Mouse (Mus musculus): ENCODE data around the gene Serpina3m. TPM values are rescaled to one million over a fixed set of nuclear protein-coding genes. Genes with fewer than 3 reads are reported as not detected.
"Not testable (repeated sequence)": the region's sequence is repeated elsewhere in the genome, so short reads cannot be mapped to it uniquely, and the experiment has no call there.

Serpina3m gene
- polyA plus RNA-seq, 1 experiment from 2014 or later, result not detected

DNA sequence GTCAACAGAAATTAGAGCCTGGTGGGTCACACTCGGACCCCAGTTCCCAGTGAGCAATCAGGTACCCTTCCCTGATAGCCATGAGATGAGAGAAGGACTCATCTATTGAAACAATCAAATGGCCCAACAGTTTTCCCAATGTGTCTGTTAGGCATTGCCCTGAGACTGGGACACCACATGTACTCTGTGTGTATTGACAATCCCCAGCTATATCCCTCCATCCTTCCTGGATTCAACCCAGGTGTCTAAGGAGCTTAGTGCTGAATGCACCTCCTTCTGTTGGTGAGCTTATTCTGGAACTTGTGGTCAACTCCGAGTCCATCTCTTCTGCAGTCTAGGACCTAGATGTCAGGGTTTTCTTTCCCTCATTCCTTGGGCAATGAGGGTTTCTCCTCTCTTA, 8.8 kb downstream of the Serpina3m start:
- H3K4me2 ChIP-seq (replicated peaks), result no peak overlapping the region
- H3K9ac ChIP-seq, result no peak overlapping the region
- WGBS, result 83% methylated on average over 2 of the region's 2 CpGs
- H3K36me3 ChIP-seq, result no peaks in the 10 kb centered on the region
- no peak overlapping the region for H3K4me3 ChIP-seq
- no peaks in the 10 kb centered on the region for H3K9me3 ChIP-seq
- H3K27me3 ChIP-seq (replicated peaks), result no peaks in the 10 kb centered on the region
- H3K27ac ChIP-seq, result no peak overlapping the region
- ATAC-seq (ENCODE audit: low FRiP score, low read depth), result no peak
- H3K4me1 ChIP-seq, result no peaks in the 10 kb centered on the region

DNA sequence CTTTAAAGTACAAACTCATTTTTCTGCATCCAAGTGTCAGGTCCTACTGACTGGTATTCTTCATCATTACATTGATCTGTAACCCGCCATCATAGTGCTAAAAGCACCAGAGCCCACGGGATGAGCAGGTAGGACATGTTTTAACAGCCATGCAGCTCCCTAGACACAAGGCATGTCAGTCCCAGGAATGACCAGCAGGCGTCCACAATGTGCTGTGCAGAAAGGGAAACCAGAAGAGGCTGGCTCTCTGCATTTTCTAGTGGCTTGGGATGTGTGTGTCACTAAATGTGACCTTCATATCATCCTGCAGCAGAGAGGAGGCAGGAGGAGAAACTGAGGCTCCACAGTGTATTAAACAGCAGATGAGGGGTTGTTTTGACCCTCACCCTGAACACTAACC, 13.5 kb downstream of the Serpina3m start:
- WGBS, result 45% methylated on average over 3 of the region's 3 CpGs
- not testable (repeated sequence) for ATAC-seq (ENCODE audit: low FRiP score, low read depth); H3K4me3 ChIP-seq; H3K36me3 ChIP-seq; H3K4me2 ChIP-seq (replicated peaks); H3K9me3 ChIP-seq; H3K27me3 ChIP-seq (replicated peaks); H3K4me1 ChIP-seq; H3K27ac ChIP-seq; H3K9ac ChIP-seq

DNA sequence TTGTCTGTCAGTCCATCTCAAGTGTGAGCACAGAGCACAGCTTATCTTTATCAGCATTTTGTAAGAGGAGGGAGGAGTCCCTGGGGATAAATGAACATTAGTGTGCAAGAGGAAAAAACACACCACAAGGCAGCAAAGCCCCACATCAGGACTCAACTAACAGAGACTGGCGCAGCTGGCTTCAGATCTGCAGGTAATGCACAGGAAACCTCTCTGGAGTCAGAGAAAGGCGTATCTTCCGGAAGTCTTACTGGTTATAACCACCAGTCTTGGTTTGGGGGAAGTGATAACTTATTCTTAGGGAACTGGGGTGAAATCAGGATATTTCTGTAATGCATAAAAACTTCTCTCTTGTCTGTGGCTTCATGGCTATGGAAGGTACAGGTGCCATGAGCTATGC, 17.7 kb downstream of the Serpina3m start:
- H3K27me3 ChIP-seq (replicated peaks), result no peaks in the 10 kb centered on the region
- H3K27ac ChIP-seq, result no peak overlapping the region
- H3K4me3 ChIP-seq, result no peak overlapping the region
- 84% methylated on average over 3 of the region's 3 CpGs for WGBS
- H3K4me1 ChIP-seq, result no peaks in the 10 kb centered on the region
- H3K9me3 ChIP-seq, result no peaks in the 10 kb centered on the region
- no peak overlapping the region for H3K9ac ChIP-seq
- H3K36me3 ChIP-seq, result no peaks in the 10 kb centered on the region
- no peak overlapping the region for H3K4me2 ChIP-seq (replicated peaks)
- no peak for ATAC-seq (ENCODE audit: low FRiP score, low read depth)

DNA sequence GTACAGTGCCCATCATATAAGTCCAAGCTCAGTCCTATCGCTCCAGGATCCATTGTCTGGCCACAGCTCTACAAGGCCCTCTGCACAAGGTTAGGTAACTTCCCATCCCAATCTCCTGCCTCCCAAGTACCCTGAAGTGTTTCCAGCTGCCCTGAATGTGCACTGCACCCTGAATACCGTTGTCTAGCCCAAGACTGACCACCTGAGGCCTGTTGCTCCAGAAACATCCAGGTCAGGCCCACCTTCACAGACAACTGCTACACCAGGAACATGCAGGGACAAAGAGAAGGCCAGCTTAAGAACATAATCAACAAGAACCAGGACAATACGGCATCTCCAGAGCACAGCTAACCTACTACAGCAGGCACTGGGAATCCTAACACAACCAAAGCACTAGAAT, 31.7 kb downstream of the Serpina3m start:
- no peaks in the 10 kb centered on the region for H3K36me3 ChIP-seq
- H3K4me1 ChIP-seq, result no peaks in the 10 kb centered on the region
- H3K27ac ChIP-seq, result no peak overlapping the region
- H3K9me3 ChIP-seq, result no peaks in the 10 kb centered on the region
- no peak overlapping the region for H3K9ac ChIP-seq
- no peak for ATAC-seq (ENCODE audit: low FRiP score, low read depth)
- no peaks in the 10 kb centered on the region for H3K27me3 ChIP-seq (replicated peaks)
- H3K4me2 ChIP-seq (replicated peaks), result no peak overlapping the region
- WGBS, result 89% methylated on average over 3 of the region's 3 CpGs
- H3K4me3 ChIP-seq, result no peak overlapping the region

DNA sequence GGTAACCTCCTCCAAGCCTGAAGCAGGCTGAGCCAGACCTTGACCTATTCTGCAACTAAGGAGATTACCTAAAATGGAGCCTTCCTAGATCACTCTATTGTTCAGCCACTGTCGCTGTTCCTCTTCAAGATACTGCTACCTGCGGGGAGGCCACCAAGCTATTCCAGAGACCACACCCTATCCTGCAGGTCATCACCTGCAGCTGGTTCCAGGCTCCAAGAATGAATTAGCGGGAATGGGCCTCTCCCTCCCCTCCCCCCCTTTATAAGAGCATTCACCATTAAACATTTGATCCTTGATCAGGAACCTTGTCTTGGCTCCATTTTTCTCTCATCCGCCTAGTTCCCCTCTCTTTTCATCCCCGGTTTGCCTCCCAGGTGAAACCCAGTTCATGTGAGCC, 38.9 kb downstream of the Serpina3m start:
- not testable (repeated sequence) for H3K9me3 ChIP-seq; H3K36me3 ChIP-seq; H3K4me3 ChIP-seq; H3K27me3 ChIP-seq (replicated peaks); H3K4me2 ChIP-seq (replicated peaks); H3K27ac ChIP-seq; H3K4me1 ChIP-seq; ATAC-seq (ENCODE audit: low FRiP score, low read depth); H3K9ac ChIP-seq
- 78% methylated on average over 5 of the region's 5 CpGs for WGBS

DNA sequence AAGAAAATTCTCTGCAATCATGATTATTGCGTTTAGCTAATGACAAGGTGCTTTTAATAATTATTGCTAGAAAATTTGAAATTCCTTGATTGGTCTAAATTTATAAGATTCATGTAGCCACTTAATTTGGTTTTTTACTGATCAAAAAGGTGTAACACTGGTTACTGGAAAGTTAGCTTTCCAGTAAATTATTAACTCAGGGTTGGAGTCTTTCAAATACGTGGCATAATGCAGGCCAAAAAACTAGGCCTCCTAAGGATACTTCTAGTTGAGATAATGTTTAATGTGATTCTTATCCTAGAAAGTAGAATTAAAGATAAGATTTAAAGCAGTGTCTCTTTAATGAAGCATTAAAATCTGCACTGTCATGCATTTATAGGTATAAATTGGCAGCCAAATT, 40.1 kb downstream of the Serpina3m start:
- H3K4me3 ChIP-seq; ATAC-seq (ENCODE audit: low FRiP score, low read depth); H3K4me2 ChIP-seq (replicated peaks); H3K36me3 ChIP-seq; H3K9me3 ChIP-seq; H3K27me3 ChIP-seq (replicated peaks); H3K9ac ChIP-seq; H3K27ac ChIP-seq; H3K4me1 ChIP-seq: not testable (repeated sequence)
- WGBS, result 78% methylated on average over 2 of the region's 2 CpGs

DNA sequence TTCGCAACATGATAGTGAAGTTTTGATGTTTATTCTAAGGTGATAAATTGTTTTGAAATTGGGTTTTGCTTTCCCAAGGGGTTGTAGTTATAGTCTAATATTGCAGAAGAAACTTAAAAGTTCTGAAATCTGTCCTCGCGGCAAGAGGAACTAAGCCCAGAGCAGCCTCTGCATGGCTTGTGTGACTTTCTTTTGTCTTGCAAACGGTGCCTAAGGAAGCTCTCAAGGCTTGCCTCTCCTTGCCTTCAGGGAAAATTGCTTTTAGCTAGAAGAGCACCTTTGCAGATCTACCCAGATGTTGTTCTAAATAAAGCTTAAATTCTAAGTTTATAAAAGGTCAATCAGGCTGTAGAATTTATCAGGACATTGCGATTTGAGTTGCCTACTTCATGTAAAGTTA, 40.5 kb downstream of the Serpina3m start:
- not testable (repeated sequence) for H3K27ac ChIP-seq; H3K9me3 ChIP-seq; H3K4me3 ChIP-seq; H3K27me3 ChIP-seq (replicated peaks); H3K4me1 ChIP-seq; H3K9ac ChIP-seq; H3K36me3 ChIP-seq; H3K4me2 ChIP-seq (replicated peaks); ATAC-seq (ENCODE audit: low FRiP score, low read depth)
- 45% methylated on average over 5 of the region's 5 CpGs for WGBS

DNA sequence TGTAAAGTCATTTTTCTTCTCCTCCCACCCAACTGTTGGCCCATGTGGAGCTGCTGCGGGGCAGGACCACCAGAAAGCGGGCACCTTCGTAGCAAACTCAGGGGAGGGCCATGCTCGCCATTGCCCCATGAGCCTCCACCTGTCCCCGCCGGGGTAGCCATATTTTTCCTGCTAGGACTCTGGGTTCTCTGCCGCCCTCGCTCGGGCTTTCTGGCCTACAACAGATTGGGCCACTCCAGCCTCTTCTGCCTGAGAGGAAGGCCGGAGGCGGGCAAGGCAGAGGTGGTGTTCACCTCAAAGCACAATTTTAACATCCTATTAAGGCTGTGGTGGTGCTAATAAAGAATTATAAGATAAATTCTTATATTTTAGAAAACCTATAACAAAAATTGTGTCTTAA, 41.6 kb downstream of the Serpina3m start:
- Histone ChIP-seq H3K9ac (no peak overlapping the region), H3K27me3 (replicated peaks) (no peaks in the 10 kb centered on the region), H3K4me3 (no peak overlapping the region), H3K9me3 (no peaks in the 10 kb centered on the region), H3K27ac (no peak overlapping the region), H3K4me1 (no peaks in the 10 kb centered on the region), H3K4me2 (replicated peaks) (no peak overlapping the region), H3K36me3 (no peaks in the 10 kb centered on the region)
- WGBS, result 94% methylated on average over 11 of the region's 11 CpGs
- no peak for ATAC-seq (ENCODE audit: low FRiP score, low read depth)

DNA sequence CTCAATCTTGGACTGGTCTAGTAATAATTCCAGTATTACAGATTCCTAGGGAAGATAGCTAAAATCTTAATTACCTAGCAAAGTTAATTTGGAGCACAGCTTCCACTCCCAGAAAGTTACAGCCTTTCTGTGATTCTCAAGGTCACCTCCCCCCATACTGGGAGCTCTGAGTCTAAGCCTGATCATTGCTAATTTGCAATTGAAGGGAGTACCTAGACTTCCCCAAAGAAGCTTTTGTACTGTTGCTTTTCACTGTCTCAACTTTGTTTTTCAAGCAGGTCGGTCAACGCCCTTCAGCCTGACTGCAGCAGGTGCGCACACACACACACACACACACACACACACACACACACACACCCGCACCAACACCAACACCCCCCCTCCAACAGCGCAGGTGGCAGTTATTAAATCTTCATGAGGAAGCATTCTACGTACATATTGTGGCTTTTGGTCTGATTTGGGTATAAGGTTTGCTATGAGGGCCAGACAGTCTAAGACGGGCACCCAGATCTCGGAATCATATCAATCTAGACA, 42.9 kb downstream of the Serpina3m start:
- H3K4me1 ChIP-seq; H3K36me3 ChIP-seq; ATAC-seq (ENCODE audit: low FRiP score, low read depth); H3K9me3 ChIP-seq; H3K9ac ChIP-seq; H3K27ac ChIP-seq; H3K4me2 ChIP-seq (replicated peaks); H3K4me3 ChIP-seq; H3K27me3 ChIP-seq (replicated peaks): not testable (repeated sequence)
- WGBS, result 93% methylated on average over 8 of the region's 8 CpGs

DNA sequence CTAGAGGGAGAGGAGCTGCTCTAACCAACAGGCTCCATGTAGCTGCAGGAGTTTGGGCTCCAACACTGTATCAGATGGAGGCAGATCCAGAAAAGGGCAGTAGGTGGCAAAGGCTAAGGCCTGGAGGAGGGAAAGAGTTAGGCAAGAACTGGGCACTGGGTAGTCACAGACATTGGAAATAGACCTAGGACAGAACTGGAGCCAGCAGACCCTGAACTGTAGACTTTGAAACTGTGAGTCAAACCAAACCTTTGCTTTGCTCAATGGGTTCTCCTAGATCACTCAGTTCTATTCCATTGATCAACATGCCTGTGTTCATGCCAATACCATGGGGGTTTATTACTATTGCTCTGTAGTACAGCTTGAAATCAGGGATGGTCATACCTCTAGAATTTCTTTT, 47.7 kb downstream of the Serpina3m start:
- H3K4me1 ChIP-seq; H3K27me3 ChIP-seq (replicated peaks); H3K4me2 ChIP-seq (replicated peaks); H3K9ac ChIP-seq; ATAC-seq (ENCODE audit: low FRiP score, low read depth); H3K36me3 ChIP-seq; H3K4me3 ChIP-seq; H3K9me3 ChIP-seq; H3K27ac ChIP-seq: not testable (repeated sequence)

DNA sequence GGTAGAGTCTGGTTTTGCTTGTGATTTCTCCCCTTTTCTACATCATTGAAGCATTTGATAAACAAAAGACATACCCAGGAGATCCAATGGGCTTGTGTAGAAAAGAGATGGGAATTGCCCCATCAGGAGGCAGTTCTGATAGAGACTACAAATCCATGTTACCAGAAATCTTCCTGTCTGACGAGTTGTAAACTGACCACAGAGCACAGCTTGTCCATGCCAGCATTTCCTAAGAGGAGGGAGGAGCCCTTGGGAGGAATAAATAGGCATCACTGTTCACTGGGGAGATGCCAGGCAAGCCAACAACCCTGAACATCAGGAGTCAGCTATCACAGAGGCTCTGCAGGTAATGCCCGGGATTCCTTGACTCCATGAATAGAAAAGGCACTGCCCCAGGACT, 48.6 kb downstream of the Serpina3m start:
- H3K9ac ChIP-seq; H3K9me3 ChIP-seq; ATAC-seq (ENCODE audit: low FRiP score, low read depth); H3K27ac ChIP-seq; H3K36me3 ChIP-seq; H3K4me3 ChIP-seq; H3K4me1 ChIP-seq; H3K4me2 ChIP-seq (replicated peaks); H3K27me3 ChIP-seq (replicated peaks): not testable (repeated sequence)
- WGBS, result 68% methylated on average over 2 of the region's 2 CpGs

DNA sequence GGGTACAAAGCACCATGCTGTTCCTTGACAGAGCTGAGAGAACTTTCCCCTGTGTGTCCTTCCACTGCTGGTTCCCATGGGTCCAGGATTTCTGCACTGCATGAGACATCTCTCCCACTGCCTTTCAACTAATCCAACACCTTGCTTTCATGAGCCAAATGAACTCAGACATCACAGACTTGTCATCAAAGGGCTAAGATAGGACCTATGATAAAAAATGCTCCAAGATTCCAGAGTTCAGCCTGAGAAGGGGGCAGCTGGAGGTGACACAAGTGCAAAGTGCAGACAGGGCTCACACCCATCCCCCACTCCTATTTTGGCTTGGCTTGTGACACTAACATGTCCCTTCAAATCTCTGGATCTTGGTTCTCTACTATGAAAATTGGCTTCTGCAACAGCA, 50.2 kb downstream of the Serpina3m start:
- Histone ChIP-seq H3K27me3 (replicated peaks) (no peaks in the 10 kb centered on the region), H3K9ac (no peak overlapping the region), H3K4me3 (no peak overlapping the region), H3K36me3 (no peaks in the 10 kb centered on the region), H3K4me2 (replicated peaks) (no peak overlapping the region), H3K27ac (no peak overlapping the region), H3K4me1 (no peaks in the 10 kb centered on the region), H3K9me3 (no peaks in the 10 kb centered on the region)
- no peak for ATAC-seq (ENCODE audit: low FRiP score, low read depth)

DNA sequence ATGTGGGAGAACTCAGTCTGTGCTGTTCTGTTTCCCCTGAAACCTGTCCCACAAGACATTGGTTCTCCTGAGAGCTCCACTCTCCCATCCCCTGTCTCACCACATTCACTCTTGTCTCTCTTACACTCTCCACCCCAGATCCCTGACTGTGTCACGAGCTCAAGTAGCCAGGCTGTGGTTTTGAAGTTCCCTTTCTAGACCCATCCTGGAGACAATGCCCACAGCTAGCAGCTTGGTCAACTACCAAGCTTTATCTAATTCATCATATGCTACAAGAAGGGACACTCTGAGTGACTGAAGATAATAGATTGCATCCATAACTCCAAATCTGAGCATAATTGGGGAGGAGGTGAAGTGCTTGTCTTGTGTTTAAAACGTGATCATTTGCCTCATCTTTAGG, 52.8 kb downstream of the Serpina3m start:
- not testable (repeated sequence) for H3K4me2 ChIP-seq (replicated peaks); H3K9ac ChIP-seq; H3K9me3 ChIP-seq; H3K36me3 ChIP-seq; H3K27ac ChIP-seq; H3K27me3 ChIP-seq (replicated peaks); H3K4me3 ChIP-seq; H3K4me1 ChIP-seq; ATAC-seq (ENCODE audit: low FRiP score, low read depth)
- WGBS, result 70% methylated on average over 2 of the region's 2 CpGs

DNA sequence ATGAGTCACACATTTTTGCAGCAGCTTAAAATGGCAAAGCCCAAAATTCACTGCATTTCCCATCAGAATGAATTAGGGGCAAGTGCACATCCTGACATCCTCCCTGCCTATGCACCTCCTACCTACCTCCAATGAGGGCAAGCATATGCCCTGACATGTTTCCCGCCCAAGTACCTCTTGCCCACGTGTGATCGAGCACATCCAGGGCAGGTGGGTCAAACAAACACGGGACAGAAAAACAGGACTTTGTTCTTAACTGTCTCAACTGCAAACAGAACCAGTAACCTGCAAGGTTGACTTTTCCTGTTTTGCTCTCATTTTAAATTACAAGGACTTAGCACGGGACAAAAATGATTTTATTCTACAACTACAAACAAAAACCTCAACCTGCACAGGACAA, 65.7 kb downstream of the Serpina3m start:
- H3K4me2 ChIP-seq (replicated peaks), result no peak overlapping the region
- WGBS, result 88% methylated on average over 5 of the region's 5 CpGs
- no peaks in the 10 kb centered on the region for H3K4me1 ChIP-seq
- no peak for ATAC-seq (ENCODE audit: low FRiP score, low read depth)
- H3K4me3 ChIP-seq, result no peak overlapping the region
- H3K9me3 ChIP-seq, result no peaks in the 10 kb centered on the region
- no peaks in the 10 kb centered on the region for H3K36me3 ChIP-seq
- H3K27me3 ChIP-seq (replicated peaks), result no peaks in the 10 kb centered on the region
- H3K9ac ChIP-seq, result no peak overlapping the region
- H3K27ac ChIP-seq, result no peak overlapping the region

All from neural tube, embryonic 12.5 days (tissue).